Mouse (Mus musculus): ENCODE data around the gene Pard3. TPM values are rescaled to one million over a fixed set of nuclear protein-coding genes. Genes with fewer than 3 reads are reported as not detected.
A peak's percentile ranks its signal among the peaks of the same experiment; 100 is the strongest.

The Pard3 gene
- polyA plus RNA-seq, 1 experiment = 11.3 TPM

GRCm38 (mm10) chr8:127437613-127438235, 374.0 kb downstream of the Pard3 start:
- Histone ChIP-seq H3K4me3 (ENCODE audit: insufficient read depth, low read length) (no peak overlapping the region), H3K27ac (ENCODE audit: insufficient read depth, low read length) (no peak overlapping the region), H3K4me1 (ENCODE audit: control insufficient read depth, insufficient read depth, low read length) (peaks cover 7% of the 10 kb centered on the region)
- no peak for TF ChIP-seq POLR2A (IDR thresholded peaks at IDR 0.05; ENCODE audit: extremely low read depth, insufficient read depth, low read length)
- TF ChIP-seq CTCF (IDR thresholded peaks at IDR 0.05; ENCODE audit: extremely low read depth, insufficient read depth, low read length) = no peak

- Histone ChIP-seq H3K27ac (ENCODE audit: insufficient read depth, low read length) (no peak overlapping the region), H3K4me3 (ENCODE audit: insufficient read depth, low read length) (peak overlapping the region; percentile 5), H3K4me1 (ENCODE audit: control insufficient read depth, insufficient read depth, low read length) (peaks cover 7% of the 10 kb centered on the region)
- TF ChIP-seq POLR2A (IDR thresholded peaks at IDR 0.05; ENCODE audit: extremely low read depth, insufficient read depth, low read length) (no peak), CTCF (IDR thresholded peaks at IDR 0.05; ENCODE audit: extremely low read depth, insufficient read depth, low read length) (peak; percentile 58)
These were observed 375.1 kb downstream of the Pard3 start for GRCm38 (mm10) chr8:127438625-127439391.

GRCm38 (mm10) chr8:127439392-127440160, 375.9 kb downstream of the Pard3 start:
- TF ChIP-seq POLR2A (IDR thresholded peaks at IDR 0.05; ENCODE audit: extremely low read depth, insufficient read depth, low read length) (no peak), CTCF (IDR thresholded peaks at IDR 0.05; ENCODE audit: extremely low read depth, insufficient read depth, low read length) (no peak)
- no peak overlapping the region for H3K27ac ChIP-seq (ENCODE audit: insufficient read depth, low read length)
- peak overlapping the region; percentile 5 for H3K4me3 ChIP-seq (ENCODE audit: insufficient read depth, low read length)
- peaks cover 7% of the 10 kb centered on the region for H3K4me1 ChIP-seq (ENCODE audit: control insufficient read depth, insufficient read depth, low read length)

- Histone ChIP-seq H3K27ac (ENCODE audit: insufficient read depth, low read length) (no peak overlapping the region), H3K4me1 (ENCODE audit: control insufficient read depth, insufficient read depth, low read length) (peaks cover 7% of the 10 kb centered on the region), H3K4me3 (ENCODE audit: insufficient read depth, low read length) (peak overlapping the region; percentile 5)
- TF ChIP-seq POLR2A (IDR thresholded peaks at IDR 0.05; ENCODE audit: extremely low read depth, insufficient read depth, low read length) (0 out of 2 replicates have a peak, but pooled peaks have one; percentile 28), CTCF (IDR thresholded peaks at IDR 0.05; ENCODE audit: extremely low read depth, insufficient read depth, low read length) (no peak)
These were observed 376.6 kb downstream of the Pard3 start for GRCm38 (mm10) chr8:127440161-127440833.

- H3K4me1 ChIP-seq (ENCODE audit: control insufficient read depth, insufficient read depth, low read length) = peaks cover 7% of the 10 kb centered on the region
- TF ChIP-seq POLR2A (IDR thresholded peaks at IDR 0.05; ENCODE audit: extremely low read depth, insufficient read depth, low read length) = no peak
- no peak for TF ChIP-seq CTCF (IDR thresholded peaks at IDR 0.05; ENCODE audit: extremely low read depth, insufficient read depth, low read length)
- H3K4me3 ChIP-seq (ENCODE audit: insufficient read depth, low read length) = no peak overlapping the region
- H3K27ac ChIP-seq (ENCODE audit: insufficient read depth, low read length) = no peak overlapping the region
These were observed 377.3 kb downstream of the Pard3 start for GRCm38 (mm10) chr8:127440834-127441485.

GRCm38 (mm10) chr8:127447401-127447800, 383.7 kb downstream of the Pard3 start:
- H3K27ac ChIP-seq (ENCODE audit: insufficient read depth, low read length) = no peak overlapping the region
- TF ChIP-seq POLR2A (IDR thresholded peaks at IDR 0.05; ENCODE audit: extremely low read depth, insufficient read depth, low read length) (no peak), CTCF (IDR thresholded peaks at IDR 0.05; ENCODE audit: extremely low read depth, insufficient read depth, low read length) (no peak)
- no peaks in the 10 kb centered on the region for H3K4me1 ChIP-seq (ENCODE audit: control insufficient read depth, insufficient read depth, low read length)
- no peak overlapping the region for H3K4me3 ChIP-seq (ENCODE audit: insufficient read depth, low read length)

GRCm38 (mm10) chr8:127449066-127449840, 385.6 kb downstream of the Pard3 start:
- Histone ChIP-seq H3K4me1 (ENCODE audit: control insufficient read depth, insufficient read depth, low read length) (no peaks in the 10 kb centered on the region), H3K27ac (ENCODE audit: insufficient read depth, low read length) (no peak overlapping the region), H3K4me3 (ENCODE audit: insufficient read depth, low read length) (no peak overlapping the region)
- TF ChIP-seq CTCF (IDR thresholded peaks at IDR 0.05; ENCODE audit: extremely low read depth, insufficient read depth, low read length) = no peak
- no peak for TF ChIP-seq POLR2A (IDR thresholded peaks at IDR 0.05; ENCODE audit: extremely low read depth, insufficient read depth, low read length)

- Histone ChIP-seq H3K4me3 (ENCODE audit: insufficient read depth, low read length) (no peak overlapping the region), H3K27ac (ENCODE audit: insufficient read depth, low read length) (no peak overlapping the region), H3K4me1 (ENCODE audit: control insufficient read depth, insufficient read depth, low read length) (no peaks in the 10 kb centered on the region)
- TF ChIP-seq CTCF (IDR thresholded peaks at IDR 0.05; ENCODE audit: extremely low read depth, insufficient read depth, low read length) (no peak), POLR2A (IDR thresholded peaks at IDR 0.05; ENCODE audit: extremely low read depth, insufficient read depth, low read length) (no peak)
These were observed 387.4 kb downstream of the Pard3 start for GRCm38 (mm10) chr8:127450954-127451668.
